Mouse (Mus musculus) neutrophil, adult 5-6 weeks (primary cell): ENCODE data around the gene Ppp1r9b. TPM values are rescaled to one million over a fixed set of nuclear protein-coding genes. Genes with fewer than 3 reads are reported as not detected.
"Not testable (repeated sequence)": the region's sequence is repeated elsewhere in the genome, so short reads cannot be mapped to it uniquely, and the experiment has no call there.

ENCODE experiments used
- ATAC-seq: fragments of 151-379, 151-347 bp; 2 replicates; pipeline ENCODE4 v1.8.0; 2017; ENCODE audit warnings: mild to moderate bottlenecking, moderate TSS enrichment; ENCODE audit not compliant: insufficient number of reproducible peaks, poor library complexity, low FRiP score, severe bottlenecking; ENCODE audit errors: extremely low read depth
- total RNA-seq: library from RNA; stranded (forward); fragments of 200-1000 nt; gene quantifications from 2 replicates; pipeline ENCODE4 v1.2.3, GENCODE M21; 2017

Gene Ppp1r9b
- total RNA-seq, 1 experiment from 2014 or later: 120 TPM

GRCm38 (mm10) chr11:95009629-95010014 is 18.8 kb downstream of the Ppp1r9b start, which contains the start of gene Samd14:
Gene Samd14, plus strand, starts transcription at chr11:95009879.
- no peak for ATAC-seq

- no peak for ATAC-seq
These were observed 19.4 kb downstream of the Ppp1r9b start for GRCm38 (mm10) chr11:95010141-95010739.

- ATAC-seq: not testable (repeated sequence)
These were observed 20.1 kb downstream of the Ppp1r9b start for GRCm38 (mm10) chr11:95010841-95011403.

GRCm38 (mm10) chr11:95011416-95011815 is 20.6 kb downstream of the Ppp1r9b start:
- ATAC-seq: no peak

GRCm38 (mm10) chr11:95012075-95012474 is 21.2 kb downstream of the Ppp1r9b start:
- ATAC-seq: no peak

GRCm38 (mm10) chr11:95012487-95012886 is 21.7 kb downstream of the Ppp1r9b start:
- no peak for ATAC-seq

- no peak for ATAC-seq
These were observed 24.6 kb downstream of the Ppp1r9b start for GRCm38 (mm10) chr11:95015484-95015883.

GRCm38 (mm10) chr11:95022237-95022992 is 31.6 kb downstream of the Ppp1r9b start:
- no peak for ATAC-seq

- no peak for ATAC-seq
These were observed 32.6 kb downstream of the Ppp1r9b start for GRCm38 (mm10) chr11:95023481-95023880.

- ATAC-seq: no peak
These were observed 33.8 kb downstream of the Ppp1r9b start for GRCm38 (mm10) chr11:95024439-95025184.

- no peak for ATAC-seq
These were observed 34.6 kb downstream of the Ppp1r9b start for GRCm38 (mm10) chr11:95025227-95026012.

GRCm38 (mm10) chr11:95026090-95026542 is 35.3 kb downstream of the Ppp1r9b start:
- no peak for ATAC-seq

GRCm38 (mm10) chr11:95026849-95027248 is 36.0 kb downstream of the Ppp1r9b start:
- no peak for ATAC-seq

GRCm38 (mm10) chr11:95027850-95028470 is 37.1 kb downstream of the Ppp1r9b start:
- ATAC-seq: no peak

GRCm38 (mm10) chr11:95032945-95033344 is 42.1 kb downstream of the Ppp1r9b start:
- no peak for ATAC-seq

- ATAC-seq: no peak
These were observed 42.8 kb downstream of the Ppp1r9b start for GRCm38 (mm10) chr11:95033617-95034016.

GRCm38 (mm10) chr11:95034902-95035301 is 44.1 kb downstream of the Ppp1r9b start:
- ATAC-seq: no peak

GRCm38 (mm10) chr11:95036521-95036920 is 45.7 kb downstream of the Ppp1r9b start:
- ATAC-seq: no peak
